Mouse (Mus musculus) left cerebral cortex, postnatal 10 days (tissue): ENCODE measurements around the gene Snx32. TPM values are rescaled to one million over a fixed set of nuclear protein-coding genes. Genes with fewer than 3 reads are reported as not detected.

ENCODE experiments used
- DNase-seq, 2 experiments: peaks; one replicate each; pipeline ENCODE4 v3.0.0; 2021 to 2022; ENCODE audit warnings: low spot score in 2 of 2, mixed read lengths in 1 of 2; ENCODE audit errors: extremely low spot score in 1 of 2
- intact Hi-C: fragments of 180-260 bp; cut with DNase I; formaldehyde crosslinking; loops from one replicate; pipeline ENCODE4 v1.15.1; 2025
- total RNA-seq, 2 experiments: library from RNA; stranded (reverse); gene quantifications; 2 replicates each; pipeline ENCODE4 v1.2.3; 2021

The Snx32 gene
- 10 to 100 TPM; 76.9 to 77.8 TPM for total RNA-seq

DNA sequence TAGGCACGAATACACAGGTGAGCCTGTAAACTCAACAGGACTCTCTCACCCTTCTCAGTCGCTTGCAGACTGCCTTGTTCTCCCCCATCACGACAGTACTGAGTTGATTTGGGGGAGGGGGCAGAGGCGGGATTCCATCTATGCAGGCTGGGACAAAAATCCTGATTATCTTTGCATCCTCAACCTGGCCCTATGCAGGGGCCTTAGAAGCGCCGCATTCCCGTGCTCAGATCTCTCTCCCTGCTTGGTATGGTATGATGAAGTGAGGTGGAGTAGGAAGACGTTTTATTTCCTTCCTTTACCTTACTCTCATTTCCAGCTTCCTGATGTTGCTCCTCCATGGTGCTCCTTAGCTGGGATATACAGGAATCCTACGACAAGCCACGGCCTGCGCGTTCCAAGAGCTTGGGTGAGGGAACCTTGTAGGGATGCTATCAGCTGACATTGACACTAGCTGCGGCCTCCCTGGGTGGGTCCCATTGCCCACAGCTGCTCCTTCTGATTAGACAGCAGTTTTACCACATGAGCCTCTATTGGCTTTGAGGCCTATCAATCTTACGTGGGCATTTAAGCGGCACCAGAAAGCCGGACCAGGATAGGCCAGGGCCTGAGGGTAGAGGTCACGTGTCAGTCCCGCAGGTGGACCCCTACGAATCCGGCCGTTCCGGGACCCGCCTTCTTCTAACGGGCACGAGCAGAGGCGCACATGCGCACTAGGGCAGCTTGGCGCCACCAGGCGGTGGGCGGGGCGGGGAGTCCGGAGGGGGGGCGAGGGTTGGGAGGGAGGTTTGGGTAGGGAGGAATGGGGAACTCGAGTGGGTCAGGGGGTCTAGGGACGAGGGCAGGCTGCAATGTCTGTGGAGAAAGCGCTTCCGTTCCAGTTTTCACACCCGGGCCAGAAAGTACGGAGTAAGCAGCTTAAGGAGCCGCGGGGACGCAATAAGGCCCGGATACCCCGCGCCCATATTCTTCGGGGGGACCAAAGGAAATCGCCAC is at the start of gene Snx32:
TSS of gene Snx32 (minus strand) at position 508 of the 996 bp plus-strand sequence.
- intact Hi-C loops = no loop called here
- peak; percentile 99 to 100 for DNase-seq

DNA sequence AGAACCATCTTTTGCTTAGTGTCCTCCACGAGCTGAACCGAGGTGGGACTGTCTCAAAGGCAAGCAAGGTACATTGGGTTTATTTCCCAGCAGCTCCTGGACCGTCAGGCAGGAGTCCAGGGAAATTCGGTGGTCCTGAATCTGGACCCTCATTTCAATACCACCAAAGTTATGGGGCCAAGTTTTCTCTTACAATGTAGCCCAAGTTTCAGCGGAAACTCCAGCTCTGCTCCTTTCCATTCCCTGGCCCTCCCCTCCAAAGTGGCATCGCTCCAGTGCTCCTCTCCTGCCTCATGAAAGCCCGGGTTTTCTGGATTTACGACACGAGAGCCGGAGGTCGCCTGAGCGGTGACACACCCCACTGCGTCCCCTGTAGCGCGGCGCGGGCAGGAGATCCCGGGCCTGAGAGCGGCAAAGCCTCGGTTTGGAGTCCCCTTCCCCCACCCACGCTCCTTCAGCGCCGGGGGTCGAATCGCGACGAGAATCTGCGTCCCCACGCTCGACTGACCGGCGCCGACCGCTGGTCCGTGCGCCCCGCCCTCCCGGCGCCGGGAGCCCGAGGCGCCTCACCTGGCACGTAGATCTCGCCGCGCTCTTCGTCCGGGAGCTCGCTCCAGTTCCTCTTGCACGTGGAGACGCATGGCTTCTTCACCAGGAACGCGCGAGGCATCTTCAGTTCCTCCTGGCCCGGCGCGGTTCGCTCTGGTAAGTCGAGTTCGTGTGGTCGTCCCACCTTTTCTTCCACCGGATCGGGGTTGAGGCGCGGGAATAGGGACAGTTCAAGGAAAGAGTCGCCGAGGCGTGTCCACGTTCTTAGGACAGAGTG is 49.5 kb upstream of the Snx32 start:
- intact Hi-C loops = no loop called here
- DNase-seq = no peak

DNA sequence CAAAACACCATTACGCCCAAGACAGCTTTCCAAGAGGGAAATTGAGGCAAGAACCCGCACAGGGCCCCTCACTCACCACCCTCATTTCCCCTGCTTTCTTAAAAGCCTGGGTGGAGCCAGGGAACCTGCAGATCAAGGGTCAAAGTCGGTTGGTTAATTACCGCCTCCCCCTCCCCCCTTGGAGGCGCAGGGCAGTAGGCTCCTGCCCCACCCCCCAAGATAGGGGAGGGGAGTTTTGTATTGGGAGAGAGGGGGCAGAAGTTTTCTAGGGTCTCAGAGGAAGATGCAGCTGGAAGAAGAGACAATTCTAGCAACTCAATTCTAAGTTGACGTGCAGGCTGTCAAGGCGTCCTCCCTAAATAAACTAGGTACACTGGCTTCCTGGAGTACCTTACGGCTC is 48.9 kb upstream of the Snx32 start:
- intact Hi-C loops = no loop called here
- no peak for DNase-seq

DNA sequence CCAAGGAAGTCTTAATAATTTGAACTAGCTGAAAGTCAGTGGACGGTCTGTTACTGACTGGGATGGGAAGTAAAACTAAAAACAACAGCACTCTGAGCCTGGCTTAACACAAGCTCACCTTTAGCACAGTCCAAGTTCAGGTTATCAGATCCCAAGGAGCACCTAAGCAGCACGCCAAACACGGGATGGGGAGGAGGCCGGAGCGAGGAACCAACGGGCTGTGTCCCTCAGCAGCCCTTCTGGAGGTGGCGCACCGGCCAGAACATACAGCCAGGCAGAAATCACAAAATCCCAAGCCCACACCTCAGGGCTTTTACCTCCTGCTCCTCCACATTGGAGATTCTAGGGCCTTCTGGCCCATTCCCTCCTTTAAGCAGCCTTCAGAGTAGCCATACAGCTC is 48.4 kb upstream of the Snx32 start:
- DNase-seq = no peak
- intact Hi-C loops = no loop called here

DNA sequence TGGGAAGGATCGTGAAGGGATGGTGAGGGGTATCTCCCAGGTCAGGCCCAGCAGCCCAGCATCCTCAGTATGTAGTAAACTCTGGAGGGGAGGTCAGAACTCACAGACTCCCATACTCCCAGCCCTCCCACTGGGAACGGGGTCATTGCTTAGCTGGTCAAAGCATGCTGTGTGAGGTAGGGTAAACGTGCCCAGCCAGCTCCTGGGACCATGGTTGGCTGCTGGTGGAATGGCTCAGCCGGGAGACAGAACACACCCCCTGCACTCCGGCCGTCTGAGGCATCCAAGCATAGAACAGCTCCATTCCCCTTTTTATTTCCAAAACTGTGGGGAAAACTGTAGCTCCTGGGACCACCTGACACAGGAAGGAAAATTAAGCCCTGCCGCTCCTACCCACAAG is 47.8 kb upstream of the Snx32 start:
- DNase-seq = no peak
- intact Hi-C loops = no loop called here

DNA sequence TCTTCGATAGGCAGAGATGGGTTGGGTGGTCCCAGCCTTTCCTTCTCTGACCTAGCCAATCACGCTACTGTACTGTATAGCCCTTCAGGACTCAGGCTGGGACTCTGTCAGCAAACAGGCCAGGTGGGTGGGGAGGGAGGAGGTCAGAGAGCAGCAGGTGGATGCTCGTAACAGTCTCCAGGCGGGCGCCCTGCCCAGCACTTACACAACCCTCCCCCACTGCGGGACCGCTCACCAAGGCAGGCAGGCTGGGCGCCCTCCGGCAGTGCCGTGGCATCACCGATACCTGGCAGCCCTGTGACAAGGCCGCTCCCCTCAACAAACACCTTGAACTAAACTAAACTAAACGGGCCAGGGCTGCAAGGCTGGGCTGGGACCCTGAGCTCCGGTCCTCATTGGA is 43.9 kb upstream of the Snx32 start:
- intact Hi-C loops = no loop called here
- no peak for DNase-seq

DNA sequence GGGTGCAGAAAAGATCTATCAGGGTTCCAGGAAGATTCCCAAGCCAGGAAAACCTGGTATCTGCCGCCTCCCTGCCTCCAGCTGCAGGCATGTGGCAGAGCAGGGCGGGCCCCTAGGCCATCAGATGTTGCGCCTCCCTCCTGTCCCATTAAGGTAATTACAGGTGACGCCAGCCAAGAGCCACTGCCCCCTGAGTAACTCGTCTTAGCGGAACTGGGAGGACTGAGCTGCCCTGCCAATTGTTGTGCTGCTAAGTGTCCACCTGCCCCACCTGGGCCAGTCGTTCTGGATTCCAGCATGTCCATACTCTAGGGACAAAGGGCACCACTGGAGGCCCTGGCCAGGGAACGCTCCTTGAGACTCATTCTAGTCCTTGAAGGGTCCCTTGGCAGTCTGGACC is 43.5 kb upstream of the Snx32 start:
- intact Hi-C loops = no loop called here
- no peak for DNase-seq

DNA sequence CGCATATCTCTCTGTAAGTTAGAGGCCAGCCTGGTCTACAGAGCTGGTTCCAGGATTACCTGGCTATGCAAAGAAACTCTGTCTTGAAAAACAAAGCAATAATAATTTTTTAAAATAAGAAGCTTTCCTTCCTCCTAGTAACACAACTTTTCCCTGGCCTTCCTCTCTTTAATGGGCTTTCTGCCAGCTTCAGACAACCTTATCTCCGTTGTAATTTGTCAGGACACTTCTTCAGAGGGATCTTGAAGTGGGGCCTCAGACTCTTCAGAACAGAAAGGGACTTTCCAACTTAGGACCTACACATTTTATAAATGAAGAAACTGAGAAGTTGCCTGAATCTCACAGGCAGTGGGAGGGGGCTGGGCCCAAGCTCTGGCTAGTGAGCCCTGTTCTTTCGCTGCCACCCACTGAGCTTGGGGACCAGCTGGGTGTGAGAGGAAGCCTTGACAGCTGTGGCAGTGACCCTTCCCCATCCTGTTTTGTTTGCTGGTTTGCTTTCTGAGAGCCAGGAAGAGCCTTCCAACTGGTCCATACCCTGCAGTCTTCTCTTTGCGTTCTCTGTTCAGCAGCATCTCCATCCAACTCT is 37.2 kb upstream of the Snx32 start:
- DNase-seq = peak in 1 of 2 experiments; percentile 39
- intact Hi-C loops = no loop called here

DNA sequence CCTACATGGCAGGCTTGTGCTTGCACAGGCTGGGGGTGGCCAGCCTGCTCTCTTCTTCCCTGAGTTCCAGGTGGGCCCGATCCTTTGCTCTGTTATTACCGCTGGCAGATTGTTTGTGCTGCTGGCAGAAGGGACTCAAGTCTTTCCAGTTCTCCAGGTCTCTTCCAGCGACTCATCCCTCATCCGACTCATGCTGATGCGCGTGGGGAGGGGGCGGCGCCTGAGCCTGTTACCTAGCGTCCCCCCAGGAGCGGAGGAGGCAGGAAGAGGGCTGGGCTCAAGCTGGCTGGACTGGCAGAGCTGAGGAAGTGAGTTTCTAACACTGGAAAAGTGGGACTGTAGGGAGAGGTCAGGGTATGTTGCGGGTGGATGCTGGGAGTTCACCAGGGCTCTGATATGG is 33.7 kb upstream of the Snx32 start:
- intact Hi-C loops = no loop called here
- no peak for DNase-seq

DNA sequence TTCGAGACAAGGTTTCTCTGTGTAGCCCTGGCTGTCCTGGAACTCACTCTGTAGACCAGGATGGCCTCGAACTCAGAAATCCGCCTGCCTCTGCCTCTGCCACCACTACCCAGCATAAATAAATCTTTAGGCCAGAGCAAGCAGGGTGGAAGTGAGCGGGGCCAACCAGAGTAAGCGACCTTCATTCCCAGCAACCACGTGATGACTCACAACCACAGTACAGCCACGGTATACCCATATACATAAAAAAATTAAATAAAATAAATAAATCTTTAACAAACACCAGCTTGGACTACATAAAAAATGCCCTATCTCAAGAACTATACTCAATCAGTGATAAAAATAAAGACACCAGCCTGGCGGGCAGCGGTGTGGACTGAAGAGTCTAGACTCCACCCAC is 33.0 kb upstream of the Snx32 start:
- intact Hi-C loops = no loop called here

DNA sequence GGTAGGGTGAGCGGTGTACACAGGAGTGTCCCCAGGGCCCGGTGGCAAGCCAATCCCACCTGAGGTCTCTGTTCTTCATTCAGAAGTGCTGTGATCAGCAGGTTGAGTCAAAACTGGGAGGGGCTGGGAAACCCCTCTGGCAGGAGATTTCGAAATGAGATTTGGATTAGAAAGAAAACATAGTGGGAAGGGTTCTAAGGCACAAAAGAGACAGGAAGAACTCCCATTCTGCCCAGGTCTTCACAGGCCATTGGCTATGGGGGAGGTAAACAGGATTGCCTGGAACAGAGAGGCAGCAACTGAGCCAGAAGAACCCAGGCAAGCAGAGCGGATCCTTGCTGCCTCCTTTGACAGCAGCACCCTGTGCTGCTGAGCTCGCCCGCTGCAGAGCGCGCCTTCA is 28.4 kb upstream of the Snx32 start:
- no peak for DNase-seq
- intact Hi-C loops = no loop called here

More for the DNA sequence above, 33.0 kb upstream of the Snx32 start:
- no peak for DNase-seq

DNA sequence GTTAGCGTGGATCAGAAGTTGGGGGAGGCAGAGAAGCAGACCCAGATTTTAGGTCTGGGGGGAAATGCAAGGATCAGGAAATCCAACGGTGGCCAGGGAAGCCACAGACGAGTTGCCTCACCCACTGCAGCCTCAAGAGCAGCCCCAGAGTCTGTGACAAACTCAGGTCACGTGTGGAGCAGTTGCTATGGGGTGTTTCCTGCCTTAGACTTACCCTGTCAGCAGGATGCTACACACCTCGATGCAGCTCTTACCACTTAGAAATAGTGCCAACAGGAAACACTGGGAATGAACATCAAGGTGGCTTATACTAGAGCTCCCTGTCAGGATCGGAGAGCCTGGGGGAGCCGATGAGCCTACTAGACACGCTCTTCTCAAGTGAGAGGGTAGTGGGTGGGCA is 22.2 kb upstream of the Snx32 start:
- intact Hi-C loops = no loop called here
- DNase-seq = no peak

DNA sequence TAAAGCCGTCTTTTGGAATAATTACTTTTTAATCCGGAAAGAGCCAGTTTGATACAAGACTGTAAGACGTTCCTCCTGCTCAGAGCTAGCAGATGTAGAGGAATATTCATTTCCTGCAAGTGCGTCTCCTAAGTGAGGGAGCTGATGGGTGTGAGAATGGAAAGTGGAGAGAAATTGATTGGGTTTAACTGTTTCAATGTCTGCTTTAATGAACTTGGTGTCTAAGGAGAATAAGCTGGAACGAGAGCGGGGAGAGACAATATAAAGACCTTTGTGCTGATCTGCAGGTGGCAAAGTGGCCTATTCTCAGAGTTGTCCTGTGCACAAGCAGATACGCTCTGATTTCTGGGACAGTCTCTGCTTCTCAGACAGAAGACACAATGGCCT is 19.8 kb upstream of the Snx32 start:
- no peak for DNase-seq
- intact Hi-C loops = no loop called here

DNA sequence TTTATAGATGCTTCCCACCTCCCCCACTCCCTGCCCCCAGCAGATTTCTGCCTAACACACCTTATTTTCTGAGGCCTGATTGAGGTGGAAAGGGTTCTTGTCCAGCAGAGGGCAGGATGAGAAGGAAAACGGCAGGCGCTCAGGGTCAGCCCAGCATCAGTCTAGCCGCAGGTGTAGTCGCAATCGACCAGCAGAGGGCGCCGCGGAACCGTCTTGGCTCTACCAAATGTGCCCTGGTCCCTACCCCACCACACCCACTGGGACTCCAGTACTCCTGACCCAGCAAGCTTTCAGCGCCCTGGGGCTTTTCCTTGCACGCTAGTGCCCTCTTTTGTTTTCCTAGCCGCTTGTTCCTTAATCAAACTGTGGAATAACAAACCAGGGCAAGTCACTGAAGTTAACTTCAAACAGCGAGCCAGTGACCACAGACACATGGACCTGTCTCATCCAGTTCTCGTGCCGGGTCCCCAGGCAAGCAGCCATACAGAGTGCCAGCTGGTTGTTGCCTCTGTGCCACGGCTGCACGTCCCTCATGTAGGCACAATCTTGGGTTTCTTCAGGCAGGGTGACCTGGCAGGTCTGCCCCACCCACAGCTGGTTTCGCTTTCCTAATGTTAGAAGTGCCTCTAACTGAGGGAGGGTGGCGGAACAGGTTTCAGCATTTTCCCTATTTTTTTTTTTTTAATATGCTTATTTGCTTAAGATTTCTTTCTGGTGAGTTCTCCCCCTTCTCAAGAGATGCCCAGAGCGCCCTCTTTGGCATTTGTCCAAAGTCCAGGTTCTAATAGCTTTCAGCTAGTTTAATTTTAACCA is 19.2 kb upstream of the Snx32 start:
- peak; percentile 80 to 95 for DNase-seq
- intact Hi-C loops = loop anchor here (2.0 kb wide), 1 partner anchor 39 kb away; the partner anchor contains the start of gene Ap5b1

DNA sequence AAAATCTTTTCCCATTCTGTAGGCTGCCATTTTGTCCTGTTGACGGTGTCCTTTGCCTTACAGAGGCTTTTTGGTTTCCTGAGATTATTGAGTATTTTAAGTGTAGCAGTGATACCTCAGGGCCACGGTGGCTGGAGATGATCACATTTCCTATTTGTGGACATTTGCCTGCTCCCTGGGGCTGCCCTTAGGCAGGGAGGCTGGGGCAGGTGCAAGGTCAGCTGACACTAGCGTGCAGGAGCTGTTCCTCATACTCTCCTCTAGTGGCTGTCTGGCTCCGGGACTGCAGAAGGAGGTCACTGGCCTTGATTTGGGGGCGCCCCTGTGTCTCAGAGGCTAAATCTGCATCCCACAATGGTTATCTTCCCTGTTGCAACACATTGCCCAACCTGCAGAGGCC is 14.9 kb upstream of the Snx32 start:
- intact Hi-C loops = no loop called here

DNA sequence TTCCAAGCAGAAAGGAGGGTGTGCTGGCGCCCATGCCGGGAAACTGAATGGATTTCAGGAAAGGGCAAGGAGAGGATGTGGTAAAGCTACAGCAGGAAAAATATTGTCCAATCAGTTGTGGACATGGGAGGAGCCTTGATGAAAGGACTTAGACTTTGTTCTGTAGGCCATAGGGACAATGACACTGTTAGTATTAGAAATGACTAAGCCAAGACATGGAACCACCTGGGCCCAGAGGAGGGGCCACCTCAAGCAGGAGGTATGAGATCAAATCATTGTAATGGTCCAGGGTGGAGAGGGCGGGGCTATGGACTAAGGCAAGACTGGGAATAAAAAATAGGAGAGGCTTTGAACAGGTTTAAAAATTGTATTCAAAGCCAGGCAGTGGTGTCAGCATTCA is 8.4 kb upstream of the Snx32 start:
- intact Hi-C loops = no loop called here
- DNase-seq = no peak

More for the DNA sequence above, 14.9 kb upstream of the Snx32 start:
- DNase-seq = no peak

DNA sequence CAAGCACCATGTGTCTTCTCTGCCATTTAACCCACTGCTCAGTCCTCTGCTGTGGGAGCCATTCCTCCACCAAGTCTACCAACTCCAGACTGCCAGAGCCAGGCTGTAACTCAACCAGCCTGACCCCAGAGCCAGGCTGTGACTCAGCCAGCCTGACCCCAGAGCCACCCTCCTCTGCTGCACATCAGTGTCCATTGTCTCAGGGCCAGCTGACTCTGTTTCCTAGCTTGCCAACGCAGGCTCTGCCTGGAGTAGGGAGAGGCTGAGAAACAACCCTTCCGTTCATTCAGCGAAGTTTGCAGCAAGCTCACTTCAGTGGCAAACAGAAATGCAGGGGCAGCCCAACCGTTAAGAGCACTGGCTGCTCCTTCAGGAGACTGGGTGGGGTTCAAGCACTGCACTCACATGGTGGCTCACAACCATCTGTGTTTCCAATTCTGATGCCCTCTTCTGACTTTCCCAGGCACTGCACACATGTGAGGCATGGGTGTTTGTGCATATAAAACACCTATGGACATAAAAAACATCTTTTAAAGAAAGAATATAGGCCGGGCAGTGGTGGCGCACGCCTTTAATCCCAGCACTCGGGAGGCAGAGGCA is 6.7 kb upstream of the Snx32 start:
- intact Hi-C loops = no loop called here
- DNase-seq = no peak
